Mouse (Mus musculus) liver, embryonic 11.5 days (tissue): ENCODE data around the gene Col24a1. TPM values are rescaled to one million over a fixed set of nuclear protein-coding genes. Genes with fewer than 3 reads are reported as not detected.
A peak's percentile ranks its signal among the peaks of the same experiment; 100 is the strongest.

Source experiments
- ATAC-seq: fragments of 200-750 bp; cut with Nextera tagmentation; replicated peaks from 2 replicates; pipeline ENCODE4 v1.8.0; 2017; ENCODE audit warnings: moderate number of reproducible peaks, mild to moderate bottlenecking, moderate TSS enrichment, moderate library complexity; ENCODE audit not compliant: low FRiP score
- DNase-seq: peaks from one replicate; pipeline ENCODE4 v3.0.0-alpha.2; 2017; ENCODE audit warnings: low spot score
- H3K27ac ChIP-seq: fragments of 300-500 bp; sonication (generic); 2 replicates; pipeline ENCODE4 v1.5.1; 2014; ENCODE audit warnings: mild to moderate bottlenecking, low read depth, low read length, control low read depth
- H3K27me3 ChIP-seq: fragments of 300-500 bp; sonication (generic); replicated peaks from 2 replicates; pipeline ENCODE4 v1.6.1; 2014; ENCODE audit warnings: low read length, mixed read lengths; ENCODE audit not compliant: control insufficient read depth, insufficient read depth
- H3K36me3 ChIP-seq: fragments of 300-500 bp; sonication (generic); 2 replicates; pipeline ENCODE4 v1.6.1; 2014; ENCODE audit warnings: mild to moderate bottlenecking, low read length, moderate library complexity, mixed read lengths; ENCODE audit not compliant: control insufficient read depth, insufficient read depth
- H3K4me1 ChIP-seq: fragments of 300-500 bp; sonication (generic); replicated peaks from 2 replicates; pipeline ENCODE4 v1.6.1; 2014; ENCODE audit warnings: low read length, mixed read lengths; ENCODE audit not compliant: control insufficient read depth, insufficient read depth
- H3K4me2 ChIP-seq: fragments of 300-500 bp; sonication (generic); 2 replicates; pipeline ENCODE4 v1.6.1; 2014; ENCODE audit warnings: mild to moderate bottlenecking, control low read depth, moderate library complexity
- H3K4me3 ChIP-seq: fragments of 300-500 bp; sonication (generic); 2 replicates; pipeline ENCODE4 v1.5.1; 2014; ENCODE audit warnings: low read depth, low read length, control low read depth
- H3K9ac ChIP-seq: fragments of 300-500 bp; sonication (generic); 2 replicates; pipeline ENCODE4 v1.6.1; 2014; ENCODE audit warnings: low read depth, low read length, control low read depth
- H3K9me3 ChIP-seq: fragments of 300-500 bp; sonication (generic); 2 replicates; pipeline ENCODE4 v1.6.1; 2016; ENCODE audit warnings: low read length, inconsistent platforms, mixed read lengths; ENCODE audit not compliant: control insufficient read depth
- WGBS: fragments of 180-500 bp; shearing (Covaris S2); extraction: QIAGEN DNeasy Blood & Tissue Kit; methylation state at CpG from one replicate; pipeline ENCODE4 v1.1.7; 2014; 5-methylcytosine and 5-hydroxymethylcytosine counted together
- polyA plus RNA-seq: library from polyadenylated mRNA; unstranded; fragments of >200 nt; fragmentation: Nextera tagmentation; extraction: Ambion mirVana; gene quantifications from 2 replicates; pipeline ENCODE4 v1.2.1, GENCODE M21; 2014

Gene Col24a1
- polyA plus RNA-seq, 1 experiment from 2014 or later, result 0.64 TPM

DNA sequence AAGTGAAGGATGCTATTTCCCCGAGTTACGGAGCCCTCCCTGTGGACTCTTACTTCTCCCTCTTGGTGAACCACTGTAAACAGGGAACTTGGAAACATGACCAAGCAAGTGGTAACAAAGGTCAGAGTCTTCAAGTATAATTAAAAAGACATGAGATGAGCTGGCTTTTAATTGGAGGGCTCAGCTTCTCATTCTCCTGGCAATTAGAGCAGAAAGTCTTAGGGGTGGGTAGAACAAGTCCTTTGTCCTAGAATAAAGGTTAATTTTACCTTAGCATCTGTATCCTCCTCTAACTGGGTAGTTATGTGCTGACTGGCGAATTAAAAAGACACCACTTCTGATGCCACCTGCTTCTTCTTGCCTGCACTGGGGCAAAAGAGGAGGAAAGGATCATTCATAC, 199.1 kb downstream of the Col24a1 start:
- no peak for ATAC-seq
- DNase-seq, result no peak
- H3K4me1 ChIP-seq, result no peaks in the 10 kb centered on the region
- H3K27me3 ChIP-seq, result no peaks in the 10 kb centered on the region
- H3K9me3 ChIP-seq, result no peaks in the 10 kb centered on the region
- no peak overlapping the region for H3K9ac ChIP-seq
- no peak overlapping the region for H3K4me2 ChIP-seq
- 72% methylated on average over 3 of the region's 3 CpGs for WGBS
- no peaks in the 10 kb centered on the region for H3K36me3 ChIP-seq
- H3K27ac ChIP-seq, result no peak overlapping the region
- no peak overlapping the region for H3K4me3 ChIP-seq

DNA sequence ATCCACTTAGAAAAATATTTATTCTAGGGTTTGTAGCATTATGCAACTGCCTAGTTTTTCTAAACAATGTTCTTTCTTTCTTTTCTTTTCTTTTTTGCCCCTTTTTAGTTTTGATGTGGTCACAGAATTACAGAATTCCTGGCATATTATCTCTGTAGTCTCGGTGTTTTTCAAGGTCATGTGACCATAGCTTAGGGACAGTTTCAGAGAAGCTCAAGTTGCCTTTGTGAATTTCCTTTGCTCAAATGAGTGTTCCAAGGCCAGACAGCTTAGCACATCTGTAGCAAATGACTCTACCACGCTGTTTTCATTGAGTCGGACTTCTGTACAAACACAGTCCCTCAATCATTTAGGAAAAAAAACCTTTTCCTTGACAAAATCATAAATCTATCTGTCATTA, 205.9 kb downstream of the Col24a1 start:
- H3K9me3 ChIP-seq, result no peaks in the 10 kb centered on the region

DNA sequence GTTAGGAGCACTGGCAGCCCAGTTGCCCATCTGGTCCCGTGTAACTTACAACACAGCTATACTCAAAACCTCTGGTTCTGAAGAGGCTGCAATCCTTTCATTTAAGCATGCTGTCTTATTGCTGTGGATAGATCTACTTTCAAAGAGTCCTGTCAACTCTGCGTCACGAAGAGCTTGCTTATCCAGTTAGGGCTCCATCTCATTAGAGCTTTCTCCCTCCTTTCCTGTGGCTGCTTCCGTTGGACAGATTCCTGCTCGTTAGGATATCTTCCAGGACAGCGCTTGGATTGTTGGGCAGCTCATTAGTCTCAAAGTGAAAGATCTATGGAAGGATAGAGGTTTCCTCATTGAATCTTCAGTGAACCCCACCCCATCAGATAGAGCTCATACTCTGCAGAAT, 206.6 kb downstream of the Col24a1 start:
- no peak overlapping the region for H3K4me2 ChIP-seq
- no peak overlapping the region for H3K9ac ChIP-seq
- DNase-seq (no peak), ATAC-seq (no peak)
- H3K4me3 ChIP-seq, result no peak overlapping the region
- no peaks in the 10 kb centered on the region for H3K9me3 ChIP-seq
- 73% methylated on average over 6 of the region's 6 CpGs for WGBS
- H3K27me3 ChIP-seq, result no peaks in the 10 kb centered on the region
- no peaks in the 10 kb centered on the region for H3K4me1 ChIP-seq
- no peaks in the 10 kb centered on the region for H3K36me3 ChIP-seq
- no peak overlapping the region for H3K27ac ChIP-seq

More for the DNA sequence above, 205.9 kb downstream of the Col24a1 start:
- ATAC-seq (no peak), DNase-seq (no peak)
- H3K9ac ChIP-seq, result no peak overlapping the region
- no peak overlapping the region for H3K4me2 ChIP-seq
- no peak overlapping the region for H3K4me3 ChIP-seq
- no peak overlapping the region for H3K27ac ChIP-seq
- no peaks in the 10 kb centered on the region for H3K36me3 ChIP-seq
- no peaks in the 10 kb centered on the region for H3K4me1 ChIP-seq
- WGBS, result 71% methylated on average over 3 of the region's 3 CpGs
- H3K27me3 ChIP-seq, result no peaks in the 10 kb centered on the region

DNA sequence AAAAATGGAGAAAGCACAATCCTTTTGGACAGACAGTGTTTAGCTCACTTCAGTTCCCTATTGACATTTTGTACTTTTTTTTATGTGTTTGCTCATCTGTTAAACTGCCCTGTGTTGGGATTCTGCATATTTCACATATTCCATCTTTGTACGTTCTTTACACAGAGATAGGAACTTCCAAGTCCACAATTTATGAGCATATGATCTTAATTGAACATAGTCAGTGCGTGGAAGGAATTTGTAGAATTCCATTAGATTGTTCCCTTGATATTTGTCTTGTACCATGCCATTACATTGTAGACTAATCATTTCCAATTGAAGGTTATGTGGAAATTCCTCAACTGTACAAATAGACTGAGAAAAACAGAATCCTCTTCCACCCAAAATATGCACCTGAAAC, 212.6 kb downstream of the Col24a1 start:
- no peak for DNase-seq
- ATAC-seq, result no peak

DNA sequence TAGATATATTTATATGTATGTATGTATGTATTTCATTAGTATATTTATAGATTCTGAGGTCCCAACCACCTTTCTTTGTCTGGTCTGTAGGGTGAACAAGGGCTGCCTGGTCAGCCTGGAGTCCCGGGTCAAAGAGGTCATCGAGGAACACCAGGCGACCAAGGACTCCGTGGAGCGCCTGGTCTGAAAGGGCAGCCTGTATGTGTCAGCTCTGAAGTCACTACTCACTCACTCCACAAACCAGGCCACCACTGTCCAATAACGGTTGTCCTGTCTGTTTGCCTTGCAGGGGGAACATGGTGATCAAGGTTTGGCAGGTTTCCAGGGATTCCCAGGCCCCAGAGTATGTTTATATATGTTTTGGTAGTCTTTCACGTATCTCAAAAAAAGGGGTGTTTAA, 216.3 kb downstream of the Col24a1 start:
- Histone ChIP-seq H3K4me2 (no peak overlapping the region), H3K9ac (no peak overlapping the region), H3K36me3 (no peaks in the 10 kb centered on the region), H3K4me1 (no peaks in the 10 kb centered on the region), H3K9me3 (no peaks in the 10 kb centered on the region), H3K4me3 (no peak overlapping the region), H3K27ac (no peak overlapping the region), H3K27me3 (no peaks in the 10 kb centered on the region)
- 75% methylated on average over 7 of the region's 7 CpGs for WGBS
- no peak for DNase-seq
- ATAC-seq, result peak; percentile 36; the same call in 1 of the 2 replicates

More for the DNA sequence above, 212.6 kb downstream of the Col24a1 start:
- Histone ChIP-seq H3K27ac (no peak overlapping the region), H3K36me3 (no peaks in the 10 kb centered on the region), H3K4me2 (no peak overlapping the region), H3K4me3 (no peak overlapping the region), H3K4me1 (no peaks in the 10 kb centered on the region), H3K9ac (no peak overlapping the region), H3K9me3 (no peaks in the 10 kb centered on the region), H3K27me3 (no peaks in the 10 kb centered on the region)
- WGBS, result 71% methylated on average over 2 of the region's 2 CpGs

DNA sequence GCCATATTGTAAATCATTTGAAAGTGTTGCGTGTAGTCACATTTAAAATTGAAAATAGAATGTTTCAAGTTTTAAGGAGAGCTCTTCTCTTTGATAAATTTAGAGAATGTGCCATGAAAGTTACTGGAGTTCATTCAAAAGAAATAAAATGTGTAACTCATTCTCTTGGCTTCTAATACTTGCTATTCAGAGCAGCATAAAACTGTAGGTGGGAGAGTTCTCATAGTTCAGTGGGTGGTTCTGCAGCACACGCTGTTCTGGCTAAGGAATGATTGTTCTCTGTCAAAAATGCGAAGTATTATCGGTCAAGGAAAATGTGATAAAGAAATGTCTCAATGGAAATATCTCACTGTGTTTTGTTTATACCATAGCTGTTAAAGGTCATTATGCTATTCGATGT, 221.9 kb downstream of the Col24a1 start:
- Histone ChIP-seq H3K4me2 (no peak overlapping the region), H3K27me3 (no peaks in the 10 kb centered on the region), H3K4me1 (no peaks in the 10 kb centered on the region), H3K4me3 (no peak overlapping the region), H3K9me3 (no peaks in the 10 kb centered on the region), H3K36me3 (no peaks in the 10 kb centered on the region), H3K27ac (no peak overlapping the region), H3K9ac (no peak overlapping the region)
- ATAC-seq (no peak), DNase-seq (no peak)
- WGBS, result 81% methylated on average over 5 of the region's 5 CpGs

DNA sequence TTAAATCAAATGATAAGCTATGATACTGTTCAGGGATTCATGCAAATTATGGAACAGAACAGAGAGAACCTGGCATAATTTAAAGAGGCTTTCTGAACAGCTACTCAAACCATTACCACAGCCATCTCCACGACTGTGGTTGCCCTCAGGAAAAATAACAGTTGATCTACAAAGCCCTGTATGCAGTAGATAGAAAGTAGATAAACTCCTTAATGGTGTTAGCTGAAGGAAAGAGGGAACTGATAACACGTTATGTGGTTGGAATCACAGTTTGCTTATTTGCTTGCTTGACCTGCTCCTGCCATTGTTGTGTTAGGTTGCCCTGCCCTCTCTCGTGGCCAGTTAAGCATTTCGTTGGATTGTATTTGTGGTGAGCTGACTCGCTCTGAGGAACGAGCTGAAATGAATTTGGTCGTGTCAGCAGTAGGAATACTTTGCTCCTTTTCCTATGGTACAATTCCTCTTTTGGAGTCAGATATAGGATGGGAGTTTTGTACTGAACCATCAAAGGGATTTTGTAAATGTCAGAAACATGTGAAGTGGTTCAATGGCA, 229.3 kb downstream of the Col24a1 start:
- H3K27me3 ChIP-seq, result no peaks in the 10 kb centered on the region
- no peak overlapping the region for H3K4me3 ChIP-seq
- H3K36me3 ChIP-seq, result no peaks in the 10 kb centered on the region
- H3K27ac ChIP-seq, result no peak overlapping the region
- no peak overlapping the region for H3K4me2 ChIP-seq
- DNase-seq (no peak), ATAC-seq (no peak)
- 35% methylated on average over 7 of the region's 7 CpGs for WGBS
- no peaks in the 10 kb centered on the region for H3K9me3 ChIP-seq
- no peak overlapping the region for H3K9ac ChIP-seq
- no peaks in the 10 kb centered on the region for H3K4me1 ChIP-seq

DNA sequence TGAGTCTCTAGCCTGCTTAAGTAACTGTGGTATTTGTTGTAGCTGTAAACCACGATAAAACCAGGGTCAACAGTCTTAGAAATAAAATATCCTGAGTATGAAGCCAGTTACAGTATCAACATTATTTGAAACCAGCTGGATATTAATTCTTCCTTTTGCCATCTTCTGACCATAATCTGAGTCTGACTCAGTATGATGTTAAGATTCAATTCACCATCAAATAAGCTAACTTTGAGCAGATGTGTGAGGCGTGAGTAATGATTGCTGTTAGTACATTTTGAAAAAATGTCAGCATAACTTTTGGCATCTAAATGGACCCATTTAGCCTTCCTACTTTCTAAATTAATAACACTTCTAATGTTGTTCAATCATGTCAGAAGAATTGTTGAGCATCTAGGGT, 230.0 kb downstream of the Col24a1 start:
- no peak overlapping the region for H3K27ac ChIP-seq
- H3K9me3 ChIP-seq, result no peaks in the 10 kb centered on the region
- H3K4me1 ChIP-seq, result no peaks in the 10 kb centered on the region
- WGBS, result 82% methylated on average over 2 of the region's 2 CpGs
- no peak overlapping the region for H3K4me3 ChIP-seq
- no peaks in the 10 kb centered on the region for H3K27me3 ChIP-seq
- H3K9ac ChIP-seq, result no peak overlapping the region
- no peak for DNase-seq
- ATAC-seq, result no peak
- H3K36me3 ChIP-seq, result no peaks in the 10 kb centered on the region
- H3K4me2 ChIP-seq, result no peak overlapping the region

DNA sequence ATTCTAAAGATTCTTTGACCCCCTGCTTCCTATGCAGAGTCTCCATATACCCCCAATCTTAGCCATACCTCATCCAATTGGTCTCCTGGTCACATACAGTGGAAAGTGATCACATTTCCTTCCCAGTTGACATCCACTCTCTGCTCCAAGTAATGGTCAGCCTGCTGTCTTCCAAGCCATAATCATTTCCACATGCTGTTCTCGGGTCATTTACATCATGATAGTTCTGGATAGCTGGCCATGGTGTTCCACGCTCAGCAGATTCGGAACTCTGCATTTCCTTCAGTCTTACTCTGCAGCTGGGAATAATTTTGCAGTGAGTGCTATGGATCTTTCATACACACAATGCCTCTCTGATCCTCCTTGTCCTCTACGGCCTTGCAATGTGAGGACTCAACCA, 233.0 kb downstream of the Col24a1 start:
- Histone ChIP-seq H3K36me3 (no peaks in the 10 kb centered on the region), H3K27ac (no peak overlapping the region), H3K4me2 (no peak overlapping the region), H3K4me1 (no peaks in the 10 kb centered on the region), H3K27me3 (no peaks in the 10 kb centered on the region), H3K4me3 (no peak overlapping the region), H3K9ac (no peak overlapping the region), H3K9me3 (no peaks in the 10 kb centered on the region)
- DNase-seq, result no peak
- no peak for ATAC-seq
- WGBS, result 78% methylated on average over 4 of the region's 4 CpGs
